Mouse (Mus musculus): Measurements from ENCODE around the gene Rnf182.

Rnf182 gene

GRCm38 (mm10) chr13:43704533-43705116 is 89.1 kb downstream of the Rnf182 start:
- no peak for TF ChIP-seq GATA4 (IDR thresholded peaks at IDR 0.05; ENCODE audit: insufficient replicate concordance, low read length)

GRCm38 (mm10) chr13:43706387-43706786 is 90.9 kb downstream of the Rnf182 start:
- TF ChIP-seq GATA4 (IDR thresholded peaks at IDR 0.05; ENCODE audit: insufficient replicate concordance, low read length): no peak

DNA sequence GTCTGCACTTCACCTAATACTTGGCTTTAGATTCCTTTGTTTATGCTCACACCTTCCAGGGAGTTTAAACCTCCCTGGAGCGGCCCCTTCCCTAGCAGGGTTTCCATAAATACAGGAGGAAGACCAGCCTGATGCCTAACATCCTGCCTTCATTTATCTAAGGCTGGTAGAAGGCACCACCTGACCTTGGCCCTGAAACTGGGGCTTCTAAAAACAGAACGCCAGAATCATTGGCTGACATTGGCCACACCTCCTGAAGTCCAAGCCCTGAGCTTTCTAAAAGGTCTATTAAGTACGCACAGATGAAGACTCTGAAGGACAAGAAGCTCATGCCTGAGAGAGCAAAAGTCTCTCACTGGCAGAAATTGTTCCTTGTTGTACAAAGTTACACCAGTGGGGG is 94.0 kb downstream of the Rnf182 start:
- TF ChIP-seq GATA4 (IDR thresholded peaks at IDR 0.05; ENCODE audit: insufficient replicate concordance, low read length): no peak

GRCm38 (mm10) chr13:43711708-43712314 is 96.3 kb downstream of the Rnf182 start:
- no peak for TF ChIP-seq GATA4 (IDR thresholded peaks at IDR 0.05; ENCODE audit: insufficient replicate concordance, low read length)

DNA sequence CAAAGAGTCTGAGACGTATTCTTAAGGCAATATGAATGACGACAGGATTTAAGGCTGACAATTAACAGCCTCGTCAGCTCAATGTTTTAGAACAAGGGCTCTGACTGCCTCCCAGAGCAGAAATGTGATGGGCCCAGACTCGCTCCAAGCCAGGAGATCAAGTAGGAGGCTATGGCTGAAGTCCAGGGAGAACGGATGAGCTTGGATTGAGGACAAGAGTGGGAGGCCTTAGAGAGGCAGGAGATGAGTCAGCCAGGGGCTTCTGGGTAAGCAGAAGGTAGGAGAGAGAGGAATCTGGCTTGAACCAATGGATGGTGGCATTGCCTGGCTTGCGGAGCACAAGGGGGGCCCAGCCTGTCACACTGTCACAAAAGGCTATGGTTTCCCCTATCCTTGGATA is 99.2 kb downstream of the Rnf182 start:
- no peak for TF ChIP-seq GATA4 (IDR thresholded peaks at IDR 0.05; ENCODE audit: insufficient replicate concordance, low read length)

DNA sequence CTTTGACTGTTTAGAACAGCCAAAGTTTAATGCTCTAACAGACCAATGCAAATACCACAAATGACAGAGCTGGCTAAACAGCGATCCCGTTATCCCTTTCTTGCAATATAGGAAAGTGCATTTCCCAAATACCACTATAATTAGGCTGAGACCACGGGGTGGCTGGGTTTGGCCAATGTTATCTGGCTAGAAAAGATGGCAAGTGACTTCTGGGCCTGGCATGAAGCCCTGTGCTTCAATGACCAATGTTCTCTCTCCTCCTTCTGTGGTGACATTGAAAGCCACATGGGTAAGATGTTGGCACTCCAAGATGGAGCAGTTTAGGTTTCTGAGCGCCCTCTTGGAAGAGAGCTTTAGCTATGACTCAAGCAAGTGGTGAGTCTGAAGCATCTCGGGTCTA is 100.0 kb downstream of the Rnf182 start:
- no peak for TF ChIP-seq GATA4 (IDR thresholded peaks at IDR 0.05; ENCODE audit: insufficient replicate concordance, low read length)

DNA sequence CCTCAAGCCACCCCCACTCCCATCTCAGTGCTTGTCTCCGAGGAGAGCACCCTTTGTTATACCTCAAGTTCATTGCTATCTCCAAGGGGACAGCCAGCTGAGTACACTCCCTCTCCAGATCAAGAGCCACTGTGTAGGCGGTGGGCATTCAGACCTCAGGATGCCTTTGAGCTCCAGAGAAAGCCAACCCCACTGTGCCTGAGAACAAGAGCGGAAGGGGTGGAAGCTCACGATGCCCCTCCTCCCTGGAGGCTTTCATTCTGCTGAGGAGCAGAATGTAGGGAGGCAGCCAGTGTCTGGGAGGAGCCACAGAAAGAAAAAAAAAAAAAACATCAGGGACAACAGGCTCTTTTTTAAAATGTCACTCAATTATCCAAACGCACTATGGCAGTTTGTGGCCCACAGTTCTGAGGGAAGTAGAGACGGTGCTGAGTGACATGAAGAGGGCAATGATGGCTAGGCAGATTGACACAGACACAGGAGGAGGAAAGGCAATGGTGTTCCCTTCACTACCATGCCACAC is 101.1 kb downstream of the Rnf182 start:
- TF ChIP-seq GATA4 (IDR thresholded peaks at IDR 0.05; ENCODE audit: insufficient replicate concordance, low read length): no peak

DNA sequence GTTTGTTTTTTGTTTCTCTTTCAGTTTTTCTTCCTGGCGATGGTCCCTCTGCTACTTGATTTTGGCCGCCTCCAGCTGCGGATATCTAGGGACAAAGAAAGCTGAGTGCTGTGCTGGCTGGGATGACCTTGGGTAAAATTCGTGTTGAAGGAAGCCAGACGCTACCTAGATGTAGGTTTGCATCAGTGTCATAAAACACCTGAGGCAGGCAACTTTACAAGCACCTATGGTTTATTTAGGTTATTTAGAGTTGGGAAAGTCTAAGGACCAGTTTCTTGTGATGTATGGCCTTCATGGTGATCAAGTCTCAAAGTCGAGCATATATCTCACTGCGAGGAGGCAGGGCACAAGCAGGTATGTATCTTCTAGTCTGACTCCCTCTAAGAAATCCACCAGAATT is 102.7 kb downstream of the Rnf182 start:
- TF ChIP-seq GATA4 (IDR thresholded peaks at IDR 0.05; ENCODE audit: insufficient replicate concordance, low read length): no peak

DNA sequence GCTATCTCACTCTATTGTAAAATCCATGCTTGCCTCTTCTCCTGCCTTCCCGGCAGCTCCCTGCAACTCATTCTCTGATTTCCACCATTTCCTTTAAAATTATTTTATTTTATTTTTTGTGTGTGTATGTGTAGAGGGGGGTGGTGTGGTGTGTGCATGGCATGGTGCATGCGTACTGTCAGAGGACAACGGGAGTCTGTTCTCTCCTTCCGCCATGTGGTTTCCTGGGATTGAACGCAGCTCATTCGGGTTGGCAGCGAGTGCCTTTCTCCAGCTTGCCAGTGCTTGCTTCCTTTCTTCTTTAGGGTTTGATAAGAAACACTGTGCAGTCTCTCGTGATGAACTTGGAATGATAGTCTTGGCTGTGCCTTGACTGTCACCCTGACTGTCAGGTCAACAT is 105.0 kb downstream of the Rnf182 start:
- TF ChIP-seq GATA4 (IDR thresholded peaks at IDR 0.05; ENCODE audit: insufficient replicate concordance, low read length): no peak

Measured in liver, adult (tissue).